Mouse (Mus musculus) adipose tissue, adult 10 weeks (tissue): ENCODE data around the gene Snx4. TPM values are rescaled to one million over a fixed set of nuclear protein-coding genes. Genes with fewer than 3 reads are reported as not detected.

Experiments used
- polyA plus RNA-seq: library from polyadenylated mRNA; stranded (reverse); fragments of 350-450 nt; fragmentation: Illumina TruSeq; extraction: RNeasy Lipid Tissue Mini Kit (QIAGEN cat#74804); gene quantifications from one replicate; pipeline ENCODE4 v1.2.3, GENCODE M21; 2014; ENCODE audit warnings: low read depth, low replicate concordance

The Snx4 gene
- polyA plus RNA-seq, result 41.2 TPM

DNA sequence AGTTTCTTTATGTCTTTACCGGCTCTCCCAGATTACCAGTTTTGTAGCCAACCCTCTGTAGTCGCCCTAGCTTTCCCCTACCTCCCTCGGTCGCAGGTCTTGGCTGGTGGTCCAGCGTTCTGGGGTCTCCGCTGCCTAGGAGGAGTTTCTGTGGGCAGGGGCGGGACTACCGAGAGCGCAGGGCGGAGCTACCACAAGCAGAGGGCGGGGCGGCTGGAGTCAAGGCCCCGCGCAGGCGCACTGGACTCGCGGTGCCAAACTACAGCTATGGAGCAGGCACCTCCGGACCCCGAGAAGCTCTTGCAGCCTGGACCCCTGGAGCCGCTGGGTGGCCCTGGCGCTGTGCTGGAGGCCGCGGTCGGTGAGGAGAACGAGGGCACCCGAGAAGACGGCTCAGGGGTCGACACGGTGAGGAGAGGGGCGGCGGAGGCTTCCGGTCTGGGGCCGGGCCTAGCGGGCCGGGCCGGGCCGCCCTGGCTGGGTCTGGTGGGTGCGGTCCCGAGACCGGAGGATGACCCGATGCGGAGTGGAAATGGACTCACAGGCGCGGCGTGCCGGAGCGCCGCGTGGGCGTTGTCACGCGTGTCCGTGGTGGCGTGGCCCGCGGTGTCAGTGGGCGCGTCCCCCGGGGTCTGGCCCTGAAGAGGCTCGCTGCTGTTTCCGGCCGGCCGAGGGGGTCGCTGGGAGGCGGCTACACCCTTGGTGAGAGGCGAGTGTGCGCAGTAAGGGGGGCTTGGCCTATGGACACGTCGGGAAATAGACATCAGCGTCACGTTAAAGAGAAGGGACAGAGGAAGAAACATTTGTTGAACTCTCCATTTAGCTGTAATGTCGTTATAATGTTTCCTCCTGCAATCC, at the start of gene Snx4:
Gene Snx4 (plus strand): TSS at position 249 of the 858 bp plus-strand sequence.

Other genes starting within 250 kb of the Snx4 start
- 5.7 TPM for gene Iqcg, start 195.2 kb upstream of the Snx4 start, polyA plus RNA-seq
- gene Rpl35a, start 195.0 kb upstream of the Snx4 start, polyA plus RNA-seq, result 1,042 TPM
- 3.0 TPM for gene Lmln, start 188.9 kb upstream of the Snx4 start, polyA plus RNA-seq
- 24.6 TPM for gene Osbpl11, start 66.4 kb upstream of the Snx4 start, polyA plus RNA-seq
- 16.0 TPM for gene Zfp148, start 129.4 kb downstream of the Snx4 start, polyA plus RNA-seq